Mouse (Mus musculus) gastrocnemius, adult 2 months (tissue): ENCODE measurements at regions not wholly inside any gene's neighbourhood (a gene's known extent, or its start where the extent isn't known, plus 50 kb on each side); places are given as distances from the start of the nearest gene placed in this dataset.

Source experiments
- DNase-seq: peaks from one replicate; pipeline ENCODE4 v3.0.0; 2022
- H3K27ac ChIP-seq: fragments of 200-600 bp; 2 replicates; pipeline ENCODE4 v1.8.1; 2022; ENCODE audit warnings: mild to moderate bottlenecking
- H3K4me3 ChIP-seq: fragments of 200-600 bp; 2 replicates; pipeline ENCODE4 v1.8.1; 2022; ENCODE audit warnings: mild to moderate bottlenecking, moderate library complexity
- CTCF ChIP-seq: fragments of 200-600 bp; IDR thresholded peaks from 2 replicates; pipeline ENCODE4 v1.8.1; 2022; ENCODE audit warnings: antibody characterized with exemption, mild to moderate bottlenecking, moderate library complexity
- intact Hi-C: fragments of 180-260 bp; cut with DNase I; formaldehyde crosslinking; loops from one replicate; pipeline ENCODE4 v1.15.1; 2025

GRCm38 (mm10) chr12:78033766-78034165, 160.3 kb upstream of the Gm6657 start:
- intact Hi-C loops: no loop called here
- no peak for TF ChIP-seq CTCF

DNA sequence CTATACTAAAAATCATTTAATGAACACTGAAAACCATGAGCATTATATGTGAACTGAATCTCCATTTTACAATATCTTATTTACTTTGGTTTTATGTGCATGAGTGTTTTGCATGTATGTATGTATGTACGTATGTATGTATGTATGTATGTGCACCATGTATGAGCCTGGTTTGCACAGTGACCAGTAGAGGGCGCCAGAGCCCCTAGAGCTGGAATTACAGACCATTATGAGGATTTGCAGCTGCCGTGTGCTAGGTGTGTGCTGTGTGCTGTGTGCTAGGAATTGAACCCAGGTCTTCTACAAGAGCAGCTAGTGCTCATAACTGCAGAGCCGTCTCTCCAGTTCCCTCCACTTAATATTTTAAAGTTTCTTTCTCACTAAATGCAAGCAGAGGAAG, 147.5 kb upstream of the Gm6657 start:
- Histone ChIP-seq H3K27ac (no peak overlapping the region), H3K4me3 (no peak overlapping the region)
- intact Hi-C loops: loop anchor here (10.0 kb wide), 1 partner anchor 58 kb away; no protein-coding TSS in a partner anchor
- no peak for TF ChIP-seq CTCF
- no peak for DNase-seq

More at GRCm38 (mm10) chr12:78033766-78034165, 160.3 kb upstream of the Gm6657 start:
- DNase-seq: no peak
- no peak overlapping the region for H3K27ac ChIP-seq
- no peak overlapping the region for H3K4me3 ChIP-seq

- intact Hi-C loops: loop anchor here (10.0 kb wide), 1 partner anchor 149 kb away; no protein-coding TSS in a partner anchor
- peak; percentile 75 for TF ChIP-seq CTCF
- peak overlapping the region; percentile 40; the same call in 1 of the 2 replicates for H3K4me3 ChIP-seq
- H3K27ac ChIP-seq: no peak overlapping the region
- DNase-seq: peak; percentile 54
Observed at GRCm38 (mm10) chr12:78055956-78056355, 138.1 kb upstream of the Gm6657 start.

DNA sequence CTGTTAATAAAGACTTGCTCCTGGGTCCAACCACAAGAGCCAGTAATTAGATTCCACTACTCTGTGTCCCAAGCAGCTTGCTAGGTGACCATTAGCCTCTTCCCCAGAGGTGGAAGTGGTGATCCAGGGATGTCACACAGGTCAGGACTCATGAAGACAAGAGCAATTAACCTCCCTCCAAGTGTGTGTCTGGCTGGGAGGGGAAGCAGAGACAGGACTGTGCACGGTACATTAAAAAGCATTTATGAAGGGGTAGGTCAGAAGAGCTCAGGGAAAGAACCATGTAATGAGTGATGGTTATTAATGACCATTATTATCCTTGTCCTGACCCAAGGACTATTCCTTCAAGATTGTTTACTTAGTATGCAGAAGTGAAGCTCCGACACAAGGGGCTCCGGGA, 136.9 kb upstream of the Gm6657 start:
- no peak for DNase-seq
- no peak overlapping the region for H3K27ac ChIP-seq
- no peak overlapping the region for H3K4me3 ChIP-seq
- intact Hi-C loops: loop anchor here (1.0 to 10.0 kb wide), 2 partner anchors 32 to 148 kb away; no protein-coding TSS in a partner anchor
- no peak for TF ChIP-seq CTCF

- H3K27ac ChIP-seq: no peak overlapping the region
- H3K4me3 ChIP-seq: no peak overlapping the region
- no peak for DNase-seq
- TF ChIP-seq CTCF: no peak
- intact Hi-C loops: loop anchor here (10.0 kb wide), 1 partner anchor 145 kb away; no protein-coding TSS in a partner anchor
Observed at GRCm38 (mm10) chr12:78059965-78060364, 134.1 kb upstream of the Gm6657 start.

DNA sequence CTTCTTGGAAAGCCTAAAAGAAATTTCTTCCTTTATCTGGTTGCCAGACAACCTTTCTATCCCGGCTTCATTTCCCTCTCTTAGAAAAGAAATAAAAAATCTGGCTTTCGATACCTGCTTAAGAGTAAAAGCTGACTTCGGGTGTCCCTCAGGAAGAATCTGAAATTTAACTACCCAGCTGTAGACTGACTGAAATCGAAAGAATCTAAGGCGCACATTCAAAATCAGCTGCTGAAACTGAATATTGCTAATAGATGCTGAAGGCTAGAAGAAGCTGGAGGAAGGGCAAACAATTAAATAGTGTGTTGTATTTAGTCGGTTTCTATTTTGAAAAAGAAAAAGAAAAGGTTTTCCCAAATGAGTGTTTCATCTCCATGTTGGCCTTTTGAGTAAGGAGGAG, 128.0 kb upstream of the Gm6657 start:
- Histone ChIP-seq H3K27ac (no peak overlapping the region), H3K4me3 (no peak overlapping the region)
- no peak for DNase-seq
- TF ChIP-seq CTCF: no peak
- intact Hi-C loops: no loop called here

GRCm38 (mm10) chr12:78072935-78073334, 121.1 kb upstream of the Gm6657 start:
- no peak for TF ChIP-seq CTCF
- intact Hi-C loops: no loop called here

DNA sequence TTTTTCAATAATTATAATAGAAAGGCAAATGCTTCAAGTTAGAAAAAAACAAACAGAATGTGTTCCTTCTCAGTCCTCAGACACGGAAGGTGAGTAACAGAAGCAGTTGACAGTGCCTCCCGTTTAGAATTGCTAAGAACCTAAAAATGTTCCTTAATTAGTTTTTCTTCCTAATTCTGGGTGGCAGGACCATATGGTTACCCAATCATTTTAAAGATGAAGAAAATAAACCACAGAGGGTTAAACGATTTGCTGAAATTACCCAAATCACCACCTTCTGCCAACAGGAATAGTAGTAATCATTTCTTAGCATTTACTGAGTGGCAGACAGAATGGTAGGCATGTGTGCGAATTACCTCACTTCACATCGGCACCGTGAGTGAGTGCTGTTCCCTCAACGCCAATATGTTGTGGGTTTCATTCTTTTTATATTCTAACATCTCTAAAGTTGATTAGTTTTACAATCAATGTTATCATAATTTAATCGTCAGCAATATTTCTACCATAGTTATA, 119.7 kb upstream of the Gm6657 start:
- no peak overlapping the region for H3K4me3 ChIP-seq
- no peak for DNase-seq
- no peak for TF ChIP-seq CTCF
- no peak overlapping the region for H3K27ac ChIP-seq
- intact Hi-C loops: no loop called here

More at GRCm38 (mm10) chr12:78072935-78073334, 121.1 kb upstream of the Gm6657 start:
- DNase-seq: no peak
- Histone ChIP-seq H3K4me3 (no peak overlapping the region), H3K27ac (no peak overlapping the region)

GRCm38 (mm10) chr12:78077285-78077684, 116.8 kb upstream of the Gm6657 start:
- Histone ChIP-seq H3K27ac (no peak overlapping the region), H3K4me3 (no peak overlapping the region)
- intact Hi-C loops: no loop called here
- peak; percentile 31 for DNase-seq
- no peak for TF ChIP-seq CTCF

DNA sequence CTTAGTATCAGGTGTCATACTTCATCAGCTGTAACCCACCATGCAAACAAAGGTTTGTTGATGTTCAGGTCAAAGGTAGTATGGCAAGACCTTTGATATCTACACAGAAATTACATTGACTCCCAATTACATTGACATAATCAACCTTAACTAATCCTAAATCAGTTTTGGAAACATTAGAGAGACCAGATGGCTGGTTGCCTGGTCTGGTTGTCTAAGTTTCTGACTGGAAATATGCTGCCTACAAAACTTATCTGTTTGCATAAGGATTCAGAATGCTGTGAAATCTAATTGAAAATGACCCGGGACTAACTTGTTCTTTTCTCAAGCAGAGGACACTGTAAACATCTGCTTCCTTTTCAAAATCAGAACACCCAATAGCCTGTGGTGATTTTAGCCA, 111.9 kb upstream of the Gm6657 start:
- intact Hi-C loops: no loop called here

GRCm38 (mm10) chr12:78086016-78086415, 108.0 kb upstream of the Gm6657 start:
- TF ChIP-seq CTCF: no peak
- Histone ChIP-seq H3K4me3 (no peak overlapping the region), H3K27ac (no peak overlapping the region)
- DNase-seq: no peak
- intact Hi-C loops: no loop called here

More for the DNA sequence above, 111.9 kb upstream of the Gm6657 start:
- no peak for TF ChIP-seq CTCF
- Histone ChIP-seq H3K27ac (no peak overlapping the region), H3K4me3 (no peak overlapping the region)
- DNase-seq: no peak

DNA sequence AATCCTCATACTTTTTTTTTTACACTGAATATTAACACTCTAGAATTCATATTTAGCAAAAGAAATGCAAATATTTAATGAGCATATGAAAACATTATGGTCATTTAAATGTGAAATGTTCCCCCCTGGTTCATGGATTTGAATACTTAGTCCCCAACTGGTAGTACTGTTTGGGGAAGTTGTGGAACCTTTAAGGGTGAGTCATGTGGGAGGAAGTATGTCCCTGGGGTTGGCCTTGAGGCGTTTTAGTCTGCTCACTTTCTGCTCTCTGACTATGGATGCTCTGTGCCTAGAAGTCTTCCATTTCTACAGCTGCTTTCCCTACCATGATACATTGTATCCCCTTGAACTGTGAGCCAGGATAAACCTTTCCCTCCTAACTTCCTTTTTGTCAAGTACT, 106.1 kb upstream of the Gm6657 start:
- intact Hi-C loops: no loop called here
- Histone ChIP-seq H3K4me3 (no peak overlapping the region), H3K27ac (no peak overlapping the region)
- no peak for TF ChIP-seq CTCF
- no peak for DNase-seq

- intact Hi-C loops: no loop called here
- H3K27ac ChIP-seq: no peak overlapping the region
Observed at GRCm38 (mm10) chr12:78094471-78094870, 99.6 kb upstream of the Gm6657 start.

GRCm38 (mm10) chr12:78095352-78095751, 98.7 kb upstream of the Gm6657 start:
- DNase-seq: no peak
- H3K4me3 ChIP-seq: no peak overlapping the region
- H3K27ac ChIP-seq: no peak overlapping the region
- TF ChIP-seq CTCF: no peak
- intact Hi-C loops: no loop called here

More at GRCm38 (mm10) chr12:78094471-78094870, 99.6 kb upstream of the Gm6657 start:
- TF ChIP-seq CTCF: no peak
- H3K4me3 ChIP-seq: no peak overlapping the region
- no peak for DNase-seq
